Mouse (Mus musculus) brain, embryonic 14.5 days (tissue): ENCODE measurements around the gene Ufl1.

Experiments used
- CTCF ChIP-seq: fragments of 200-500 bp; IDR thresholded peaks from 2 replicates; pipeline ENCODE4 v1.5.1; 2012; ENCODE audit warnings: inconsistent platforms, mild to moderate bottlenecking, moderate library complexity, borderline replicate concordance; ENCODE audit not compliant: insufficient read depth, insufficient read length; ENCODE audit errors: extremely low read depth
- POLR2A ChIP-seq: fragments of 200-500 bp; IDR thresholded peaks from 2 replicates; pipeline ENCODE4 v1.6.1; 2012; ENCODE audit warnings: mild to moderate bottlenecking, inconsistent platforms, borderline replicate concordance; ENCODE audit not compliant: poor library complexity, insufficient read depth, insufficient read length, severe bottlenecking; ENCODE audit errors: extremely low read depth

GRCm38 (mm10) chr4:25271926-25272325, 9.7 kb downstream of the Ufl1 start:
- no peak for TF ChIP-seq CTCF
- TF ChIP-seq POLR2A: no peak
